Mouse (Mus musculus): Measurements from ENCODE around the gene Tcte3. TPM values are rescaled to one million over a fixed set of nuclear protein-coding genes. Genes with fewer than 3 reads are reported as not detected.
"Not testable (repeated sequence)": the region's sequence is repeated elsewhere in the genome, so short reads cannot be mapped to it uniquely, and the experiment has no call there.

The Tcte3 gene
- polyA plus RNA-seq, 1 experiment: 0.13 TPM

DNA sequence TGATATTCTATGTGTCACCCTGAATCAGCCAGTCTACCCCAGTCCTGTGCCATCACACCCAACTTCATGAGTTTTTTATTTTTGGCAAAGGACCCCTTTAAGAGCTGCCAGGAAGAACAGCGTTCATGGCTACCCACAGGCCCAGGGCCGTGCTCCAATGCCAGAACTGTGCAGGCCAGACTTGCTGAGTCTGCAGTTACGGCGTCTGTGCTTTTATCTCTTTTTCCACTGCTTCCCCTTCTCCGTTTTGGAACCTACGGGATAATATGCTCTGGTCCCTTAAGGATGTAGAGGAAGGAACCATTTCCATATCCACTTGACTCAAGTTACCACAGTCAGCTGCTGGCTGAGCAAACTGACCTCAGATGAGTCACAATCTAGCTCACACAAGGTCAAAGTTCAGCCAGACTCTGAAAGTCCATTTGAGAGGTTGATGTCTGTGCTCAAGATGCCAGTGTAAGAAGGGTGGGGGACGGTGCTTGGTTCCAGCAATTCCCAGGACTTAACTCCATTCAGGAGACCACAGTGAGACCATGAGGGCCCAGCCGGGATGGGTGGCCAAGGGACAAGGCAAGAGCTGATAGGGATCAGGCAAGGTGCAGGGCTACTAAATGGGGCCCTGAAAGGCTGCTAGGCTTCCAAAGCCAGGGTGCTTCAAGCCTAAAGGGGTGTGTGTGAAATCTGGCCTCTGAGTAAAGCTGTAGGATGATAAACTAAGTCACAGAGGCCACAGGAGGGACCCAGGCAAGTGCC lies 26.9 kb upstream of the Tcte3 start:
- Histone ChIP-seq H3K36me3 (ENCODE audit: control insufficient read depth) (peaks cover 23% of the 10 kb centered on the region), H3K27me3 (ENCODE audit: control insufficient read depth) (no peaks in the 10 kb centered on the region), H3K4me3 (replicated peaks) (no peak overlapping the region), H3K4me1 (ENCODE audit: control insufficient read depth) (no peaks in the 10 kb centered on the region; the same call in 1 of the 2 replicates), H3K9me3 (ENCODE audit: control insufficient read depth, low read length) (no peaks in the 10 kb centered on the region)
- TF ChIP-seq TAL1 (IDR thresholded peaks at IDR 0.05; ENCODE audit: low read length) (no peak), GATA1 (IDR thresholded peaks at IDR 0.05; ENCODE audit: low read length) (no peak)

DNA sequence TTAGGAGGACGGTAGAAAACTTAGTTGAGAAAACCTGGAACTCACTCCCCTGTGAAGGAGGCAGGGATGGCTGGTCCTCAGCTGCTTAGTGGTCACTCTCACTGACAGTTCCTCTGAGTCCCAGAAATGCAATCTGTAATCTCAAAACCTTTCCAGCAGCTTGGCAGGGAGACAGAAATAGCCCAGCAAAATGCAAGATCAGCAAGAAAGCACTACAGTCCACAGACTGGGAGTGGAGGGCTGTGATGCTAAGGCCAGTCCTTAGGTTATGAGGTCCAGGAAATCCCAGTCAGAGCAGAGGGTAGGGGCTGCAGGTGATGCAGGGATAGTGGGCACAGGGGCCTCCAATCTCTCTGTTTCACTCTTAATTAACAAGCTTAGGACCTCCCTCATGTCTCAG lies 25.6 kb upstream of the Tcte3 start:
- H3K4me1 ChIP-seq (ENCODE audit: control insufficient read depth): no peaks in the 10 kb centered on the region; the same call in 1 of the 2 replicates
- no peak overlapping the region for H3K4me3 ChIP-seq (replicated peaks)
- no peaks in the 10 kb centered on the region for H3K27me3 ChIP-seq (ENCODE audit: control insufficient read depth)
- no peak for TF ChIP-seq TAL1 (IDR thresholded peaks at IDR 0.05; ENCODE audit: low read length)
- TF ChIP-seq GATA1 (IDR thresholded peaks at IDR 0.05; ENCODE audit: low read length): no peak
- no peaks in the 10 kb centered on the region for H3K9me3 ChIP-seq (ENCODE audit: control insufficient read depth, low read length)
- H3K36me3 ChIP-seq (ENCODE audit: control insufficient read depth): peaks cover 31% of the 10 kb centered on the region

DNA sequence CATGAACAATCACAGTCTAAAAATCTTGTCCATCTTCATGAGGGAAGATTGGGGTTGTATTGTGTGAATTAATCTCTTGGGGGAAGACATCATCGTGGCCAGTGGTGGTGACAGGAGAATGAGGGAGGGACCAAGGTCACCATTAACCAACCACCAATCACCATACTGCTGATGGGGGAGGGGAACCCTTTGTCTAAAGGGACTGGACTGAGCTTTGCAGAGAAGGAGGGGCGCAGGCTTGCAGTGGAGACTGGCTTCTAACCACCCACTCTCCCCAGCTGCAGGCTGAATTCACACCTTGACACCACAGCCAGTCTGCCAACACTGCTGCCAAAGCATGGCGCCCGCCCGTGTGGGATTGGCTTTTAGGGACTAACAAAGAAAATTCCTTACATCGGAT lies 24.8 kb upstream of the Tcte3 start:
- H3K36me3 ChIP-seq (ENCODE audit: control insufficient read depth): peaks cover 40% of the 10 kb centered on the region
- no peaks in the 10 kb centered on the region for H3K27me3 ChIP-seq (ENCODE audit: control insufficient read depth)
- no peaks in the 10 kb centered on the region; the same call in 1 of the 2 replicates for H3K4me1 ChIP-seq (ENCODE audit: control insufficient read depth)
- H3K9me3 ChIP-seq (ENCODE audit: control insufficient read depth, low read length): no peaks in the 10 kb centered on the region
- TF ChIP-seq GATA1 (IDR thresholded peaks at IDR 0.05; ENCODE audit: low read length) (no peak), TAL1 (IDR thresholded peaks at IDR 0.05; ENCODE audit: low read length) (no peak)
- no peak overlapping the region for H3K4me3 ChIP-seq (replicated peaks)

DNA sequence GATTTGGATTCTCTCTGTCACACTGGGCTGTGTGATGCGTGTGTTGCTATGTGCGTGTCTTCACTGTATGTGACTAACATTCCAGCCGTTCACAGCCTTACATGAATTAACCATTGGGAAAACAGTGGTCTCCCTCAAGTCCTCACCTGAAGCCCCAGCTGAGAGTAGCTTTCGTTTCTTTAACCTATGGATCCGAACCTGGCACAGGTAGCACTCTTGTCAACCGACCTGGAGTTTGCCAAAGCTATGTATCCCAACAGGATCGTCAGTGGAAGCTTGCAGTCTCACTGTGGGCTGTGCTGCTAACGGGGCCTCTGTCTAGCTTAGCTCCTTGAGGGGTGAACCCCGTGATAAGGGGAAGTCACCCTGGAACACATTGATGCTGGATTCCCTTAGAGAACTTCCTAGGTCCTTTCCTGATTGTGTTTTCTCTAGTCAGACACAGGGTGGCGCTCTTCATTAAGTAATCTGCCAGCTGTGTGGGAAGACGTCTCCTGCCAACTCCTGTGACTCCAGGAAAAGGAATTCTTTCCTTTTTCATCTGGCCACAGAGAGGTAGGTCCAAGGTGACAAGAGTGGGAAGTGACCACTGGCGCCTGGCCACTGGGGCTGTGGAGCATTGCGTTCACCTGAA lies 24.2 kb upstream of the Tcte3 start:
- Histone ChIP-seq H3K36me3 (ENCODE audit: control insufficient read depth) (peaks cover 45% of the 10 kb centered on the region), H3K27me3 (ENCODE audit: control insufficient read depth) (no peaks in the 10 kb centered on the region), H3K9me3 (ENCODE audit: control insufficient read depth, low read length) (no peaks in the 10 kb centered on the region), H3K4me1 (ENCODE audit: control insufficient read depth) (no peaks in the 10 kb centered on the region; the same call in 1 of the 2 replicates), H3K4me3 (replicated peaks) (no peak overlapping the region)
- TF ChIP-seq GATA1 (IDR thresholded peaks at IDR 0.05; ENCODE audit: low read length): no peak
- no peak for TF ChIP-seq TAL1 (IDR thresholded peaks at IDR 0.05; ENCODE audit: low read length)

DNA sequence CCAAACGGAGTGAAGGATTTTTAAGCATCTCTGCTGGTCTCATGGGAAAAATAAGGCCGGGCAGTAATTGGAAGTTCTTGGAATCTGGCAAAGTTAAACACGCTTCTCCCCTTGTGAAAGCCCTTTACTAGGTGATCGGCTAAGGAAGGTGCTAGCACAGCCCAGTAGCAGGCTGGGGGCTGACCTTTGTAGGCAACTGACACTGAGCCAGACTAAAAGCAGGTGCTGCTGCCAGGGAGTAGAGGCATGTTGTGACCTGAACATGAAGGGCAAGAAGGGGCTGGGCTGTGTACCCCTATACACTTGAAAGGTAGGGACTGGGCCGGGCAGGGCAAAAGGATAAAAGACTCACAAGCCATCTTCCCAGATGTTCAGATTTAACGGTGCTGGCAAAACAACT lies 19.1 kb upstream of the Tcte3 start:
- peaks cover 4% of the 10 kb centered on the region; the same call in 1 of the 2 replicates for H3K4me1 ChIP-seq (ENCODE audit: control insufficient read depth)
- no peaks in the 10 kb centered on the region for H3K27me3 ChIP-seq (ENCODE audit: control insufficient read depth)
- no peaks in the 10 kb centered on the region for H3K9me3 ChIP-seq (ENCODE audit: control insufficient read depth, low read length)
- peaks cover 91% of the 10 kb centered on the region for H3K36me3 ChIP-seq (ENCODE audit: control insufficient read depth)
- no peak for TF ChIP-seq TAL1 (IDR thresholded peaks at IDR 0.05; ENCODE audit: low read length)
- TF ChIP-seq GATA1 (IDR thresholded peaks at IDR 0.05; ENCODE audit: low read length): no peak
- H3K4me3 ChIP-seq (replicated peaks): no peak overlapping the region

DNA sequence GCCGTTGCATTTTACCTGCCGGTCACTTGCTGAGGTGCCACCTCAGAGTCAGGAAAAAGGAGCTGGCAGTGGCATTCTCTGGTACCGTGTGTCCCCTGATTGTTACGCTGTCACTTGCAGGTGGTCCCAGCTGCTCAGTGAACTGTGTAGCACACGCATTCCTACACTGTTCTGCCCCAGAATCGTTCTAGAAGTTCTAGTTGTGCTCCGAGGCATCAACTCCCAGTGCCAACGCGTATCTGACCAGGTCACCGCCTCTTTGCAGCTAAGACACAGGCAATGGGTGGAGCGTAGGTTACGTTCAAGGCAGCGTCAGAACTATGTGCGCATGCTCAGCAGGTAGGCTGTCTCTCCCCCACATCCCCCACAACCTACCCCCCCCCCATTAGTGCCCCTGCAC lies 18.4 kb upstream of the Tcte3 start:
- TF ChIP-seq TAL1 (IDR thresholded peaks at IDR 0.05; ENCODE audit: low read length): no peak
- no peak for TF ChIP-seq GATA1 (IDR thresholded peaks at IDR 0.05; ENCODE audit: low read length)
- Histone ChIP-seq H3K4me1 (ENCODE audit: control insufficient read depth) (peaks cover 4% of the 10 kb centered on the region; the same call in 1 of the 2 replicates), H3K36me3 (ENCODE audit: control insufficient read depth) (peaks cover 92% of the 10 kb centered on the region), H3K4me3 (replicated peaks) (no peak overlapping the region), H3K9me3 (ENCODE audit: control insufficient read depth, low read length) (no peaks in the 10 kb centered on the region), H3K27me3 (ENCODE audit: control insufficient read depth) (no peaks in the 10 kb centered on the region)

DNA sequence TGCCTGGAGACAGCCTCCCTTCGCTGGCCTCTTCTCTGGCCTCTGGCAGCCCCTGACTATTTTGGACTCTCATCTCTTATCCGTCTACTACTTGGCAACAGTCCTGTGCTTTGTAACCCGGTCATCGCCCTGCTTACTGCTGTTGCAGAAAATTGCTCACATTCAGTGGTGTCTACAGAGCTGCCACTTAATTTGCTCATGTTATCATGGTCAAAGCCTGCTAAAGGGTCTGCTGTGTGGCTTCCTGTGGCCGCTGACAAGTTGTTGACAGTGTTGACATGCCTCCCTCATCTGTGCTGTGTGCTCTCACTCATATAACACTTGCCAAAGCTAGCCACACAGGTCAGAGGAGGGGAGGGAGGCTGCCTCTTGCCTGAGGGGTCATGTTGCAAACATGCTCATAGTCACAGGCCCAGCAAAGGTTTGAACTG lies 16.9 kb upstream of the Tcte3 start:
- Histone ChIP-seq H3K27me3 (ENCODE audit: control insufficient read depth) (no peaks in the 10 kb centered on the region), H3K9me3 (ENCODE audit: control insufficient read depth, low read length) (no peaks in the 10 kb centered on the region), H3K4me3 (replicated peaks) (no peak overlapping the region), H3K4me1 (ENCODE audit: control insufficient read depth) (peaks cover 4% of the 10 kb centered on the region; the same call in 1 of the 2 replicates), H3K36me3 (ENCODE audit: control insufficient read depth) (peaks cover 80% of the 10 kb centered on the region)
- TF ChIP-seq TAL1 (IDR thresholded peaks at IDR 0.05; ENCODE audit: low read length) (no peak), GATA1 (IDR thresholded peaks at IDR 0.05; ENCODE audit: low read length) (no peak)

DNA sequence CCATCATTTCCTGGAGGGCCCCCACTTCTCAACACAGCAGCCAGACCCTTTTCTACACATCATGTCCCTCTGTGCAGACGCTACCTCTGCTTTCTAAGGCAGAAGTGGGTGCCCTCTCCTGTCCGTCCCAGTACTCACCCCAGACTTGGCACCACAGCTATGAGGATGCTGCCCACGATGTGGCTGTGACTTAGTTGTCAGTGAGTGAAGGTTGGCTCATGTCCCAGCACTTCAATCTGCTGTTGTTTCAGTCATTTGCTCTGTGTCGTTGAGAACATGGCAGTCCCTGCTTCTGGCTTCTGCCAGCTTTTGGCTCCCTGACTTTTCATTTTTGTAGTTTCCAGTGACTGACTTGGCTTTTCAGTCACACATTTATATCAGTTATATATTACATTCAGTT lies 14.6 kb upstream of the Tcte3 start:
- Histone ChIP-seq H3K4me3 (replicated peaks) (no peak overlapping the region), H3K36me3 (ENCODE audit: control insufficient read depth) (peaks cover 57% of the 10 kb centered on the region), H3K4me1 (ENCODE audit: control insufficient read depth) (peaks cover 4% of the 10 kb centered on the region; the same call in 1 of the 2 replicates), H3K27me3 (ENCODE audit: control insufficient read depth) (no peaks in the 10 kb centered on the region), H3K9me3 (ENCODE audit: control insufficient read depth, low read length) (no peaks in the 10 kb centered on the region)
- TF ChIP-seq TAL1 (IDR thresholded peaks at IDR 0.05; ENCODE audit: low read length) (no peak), GATA1 (IDR thresholded peaks at IDR 0.05; ENCODE audit: low read length) (no peak)

DNA sequence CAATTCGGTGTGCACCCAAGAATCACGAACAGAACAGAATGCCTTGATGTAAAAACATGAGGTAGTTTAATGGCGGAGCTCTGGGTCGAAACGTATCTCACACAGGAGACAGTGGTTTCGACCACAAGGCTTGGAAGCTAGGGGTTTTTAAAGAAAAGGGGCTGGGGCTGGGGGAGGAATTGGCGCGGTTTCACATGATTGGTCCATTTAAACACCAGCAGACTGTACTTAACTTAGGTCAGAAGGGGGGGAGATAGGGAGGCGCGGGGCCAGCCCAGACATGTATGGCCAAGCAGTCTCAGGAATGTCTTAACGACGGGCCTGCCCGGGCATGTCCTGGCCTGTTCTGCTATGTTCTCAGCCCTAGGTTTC lies 12.5 kb upstream of the Tcte3 start:
- peaks cover 36% of the 10 kb centered on the region for H3K36me3 ChIP-seq (ENCODE audit: control insufficient read depth)

DNA sequence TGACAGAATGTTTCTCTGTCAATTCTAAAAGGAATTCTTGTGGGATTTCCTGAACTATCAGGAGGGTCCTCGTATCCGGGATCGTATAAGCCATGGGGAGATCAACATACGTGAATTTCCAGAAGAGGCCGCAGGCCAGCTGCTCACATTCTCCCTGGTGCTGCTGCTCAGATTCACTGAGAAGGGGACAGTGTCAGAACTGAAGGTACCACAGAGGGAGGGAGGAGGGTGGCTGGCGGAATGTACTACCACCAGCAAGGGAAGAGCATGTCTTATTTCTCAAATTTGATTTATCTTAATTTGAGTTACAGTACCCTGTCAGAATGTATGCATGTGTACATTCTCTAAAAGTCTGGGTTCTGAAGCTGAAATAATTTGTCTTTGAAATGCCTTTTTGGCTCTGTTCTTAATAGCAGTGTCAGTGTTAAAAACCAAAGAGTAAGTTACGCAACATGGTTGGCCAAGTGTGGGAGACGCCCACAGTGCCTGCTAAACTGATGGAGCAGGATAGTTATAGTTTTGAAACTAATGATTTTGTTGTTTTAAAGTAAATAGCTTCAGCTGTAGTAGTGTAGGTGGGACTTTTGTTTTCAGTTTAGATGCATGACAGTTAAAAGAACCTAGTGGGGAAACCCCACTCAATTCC lies 12.0 kb upstream of the Tcte3 start:
- H3K4me1 ChIP-seq (ENCODE audit: control insufficient read depth); H3K9me3 ChIP-seq (ENCODE audit: control insufficient read depth, low read length); H3K27me3 ChIP-seq (ENCODE audit: control insufficient read depth); H3K4me3 ChIP-seq (replicated peaks): not testable (repeated sequence)
- peaks cover 31% of the 10 kb centered on the region for H3K36me3 ChIP-seq (ENCODE audit: control insufficient read depth)

More for the DNA sequence above, 12.5 kb upstream of the Tcte3 start:
- H3K27me3 ChIP-seq (ENCODE audit: control insufficient read depth); H3K9me3 ChIP-seq (ENCODE audit: control insufficient read depth, low read length); H3K4me3 ChIP-seq (replicated peaks); H3K4me1 ChIP-seq (ENCODE audit: control insufficient read depth): not testable (repeated sequence)

DNA sequence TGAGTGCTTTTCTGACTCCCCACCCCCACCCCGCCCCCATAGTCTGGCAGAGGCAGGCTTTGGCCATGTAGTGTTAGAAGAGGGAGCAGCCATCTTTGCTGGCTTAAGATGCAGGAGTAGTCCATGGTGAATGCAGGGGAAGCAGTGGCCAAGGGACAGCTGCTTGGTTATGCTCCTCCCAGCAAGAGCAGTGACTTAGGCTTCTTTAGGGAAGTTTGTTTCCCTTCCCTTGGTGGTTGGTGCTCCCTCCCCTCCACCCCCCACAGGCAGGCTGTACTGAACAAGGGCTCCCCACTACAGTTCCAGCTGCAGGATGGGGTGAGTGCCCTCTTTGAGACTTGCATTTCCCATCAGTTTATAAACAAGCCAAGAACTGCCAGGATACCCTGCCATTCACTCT lies 11.5 kb upstream of the Tcte3 start:
- not testable (repeated sequence) for H3K4me1 ChIP-seq (ENCODE audit: control insufficient read depth); H3K27me3 ChIP-seq (ENCODE audit: control insufficient read depth); H3K9me3 ChIP-seq (ENCODE audit: control insufficient read depth, low read length); H3K4me3 ChIP-seq (replicated peaks)
- H3K36me3 ChIP-seq (ENCODE audit: control insufficient read depth): peaks cover 26% of the 10 kb centered on the region

DNA sequence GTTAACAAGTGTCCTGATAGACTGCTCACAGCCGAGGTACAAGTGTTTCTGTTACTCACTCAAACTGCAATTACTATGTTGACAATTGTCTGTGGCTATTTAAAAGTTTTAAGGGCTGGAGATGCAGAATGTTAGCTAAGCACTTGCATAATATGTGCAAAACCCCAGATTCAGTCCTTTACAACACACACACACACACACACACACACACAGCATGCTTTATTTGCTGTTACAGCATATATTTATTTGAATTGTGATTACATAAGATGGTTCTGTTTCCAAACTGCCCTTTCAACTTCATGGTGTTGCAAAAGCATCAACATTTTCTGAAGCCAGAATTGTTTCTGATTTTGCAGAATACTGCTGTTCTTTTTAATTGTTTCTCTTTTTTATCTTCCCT lies 9.1 kb upstream of the Tcte3 start:
- not testable (repeated sequence) for H3K4me3 ChIP-seq (replicated peaks); H3K9me3 ChIP-seq (ENCODE audit: control insufficient read depth, low read length); H3K36me3 ChIP-seq (ENCODE audit: control insufficient read depth); H3K4me1 ChIP-seq (ENCODE audit: control insufficient read depth); H3K27me3 ChIP-seq (ENCODE audit: control insufficient read depth)

DNA sequence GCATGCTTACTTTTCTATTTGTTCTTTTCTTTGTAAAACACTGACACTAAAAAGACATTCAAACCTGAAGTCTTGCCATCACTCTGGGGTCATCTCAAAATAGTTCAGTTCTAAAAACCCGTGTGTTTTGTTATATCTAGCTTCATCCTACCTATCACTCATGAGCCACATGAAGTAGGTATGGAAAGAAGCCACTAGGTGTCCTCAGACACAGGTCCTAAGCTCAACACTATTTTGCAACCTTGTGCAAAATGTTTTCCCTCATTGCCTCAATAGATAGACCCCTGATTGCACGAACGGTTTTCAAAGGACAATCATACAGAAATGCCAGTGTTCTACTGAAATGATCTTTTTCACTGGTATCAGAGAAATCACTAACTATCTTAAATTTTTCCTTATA lies 833 bp downstream of the Tcte3 start:
- H3K4me3 ChIP-seq (replicated peaks); H3K27me3 ChIP-seq (ENCODE audit: control insufficient read depth); H3K9me3 ChIP-seq (ENCODE audit: control insufficient read depth, low read length); H3K4me1 ChIP-seq (ENCODE audit: control insufficient read depth); H3K36me3 ChIP-seq (ENCODE audit: control insufficient read depth): not testable (repeated sequence)
